Mouse (Mus musculus) spleen, postnatal 36 days (tissue): ENCODE data around the gene Gpr107.
"Not testable (repeated sequence)": the region's sequence is repeated elsewhere in the genome, so short reads cannot be mapped to it uniquely, and the experiment has no call there.

Source experiments
- DNase-seq, 2 experiments: peaks; one replicate each; pipeline ENCODE4 v3.0.0; 2022; ENCODE audit warnings: low spot score in 2 of 2, mixed read lengths in 1 of 2

Gene Gpr107

GRCm38 (mm10) chr2:31156846-31157245, 4.7 kb downstream of the Gpr107 start:
- no peak for DNase-seq

- DNase-seq, result no peak
Observed at GRCm38 (mm10) chr2:31160147-31160920, 8.2 kb downstream of the Gpr107 start.

GRCm38 (mm10) chr2:31161620-31162019, 9.5 kb downstream of the Gpr107 start:
- no peak for DNase-seq

GRCm38 (mm10) chr2:31163361-31164118, 11.4 kb downstream of the Gpr107 start:
- DNase-seq, result no peak

- peak; percentile 36 to 51 for DNase-seq
Observed at GRCm38 (mm10) chr2:31164841-31165455, 12.8 kb downstream of the Gpr107 start.

- peak; percentile 50 to 54 for DNase-seq
Observed at GRCm38 (mm10) chr2:31165529-31165928, 13.4 kb downstream of the Gpr107 start.

GRCm38 (mm10) chr2:31167571-31167970, 15.5 kb downstream of the Gpr107 start:
- DNase-seq, result not testable (repeated sequence)

- no peak for DNase-seq
Observed at GRCm38 (mm10) chr2:31169001-31169400, 16.9 kb downstream of the Gpr107 start.

- no peak for DNase-seq
Observed at GRCm38 (mm10) chr2:31170164-31170563, 18.0 kb downstream of the Gpr107 start.

GRCm38 (mm10) chr2:31172001-31172400, 19.9 kb downstream of the Gpr107 start:
- peak in 1 of 2 experiments; percentile 32 for DNase-seq

GRCm38 (mm10) chr2:31172536-31172935, 20.4 kb downstream of the Gpr107 start:
- DNase-seq, result no peak

GRCm38 (mm10) chr2:31173290-31173689, 21.2 kb downstream of the Gpr107 start:
- DNase-seq, result no peak

- DNase-seq, result not testable (repeated sequence)
Observed at GRCm38 (mm10) chr2:31178593-31178992, 26.5 kb downstream of the Gpr107 start.

GRCm38 (mm10) chr2:31179471-31179870, 27.4 kb downstream of the Gpr107 start:
- DNase-seq, result no peak

GRCm38 (mm10) chr2:31180081-31180551, 28.0 kb downstream of the Gpr107 start:
- DNase-seq, result no peak

GRCm38 (mm10) chr2:31182786-31183330, 30.7 kb downstream of the Gpr107 start:
- no peak for DNase-seq

GRCm38 (mm10) chr2:31183830-31184229, 31.7 kb downstream of the Gpr107 start:
- DNase-seq, result no peak

- DNase-seq, result no peak
Observed at GRCm38 (mm10) chr2:31188691-31189090, 36.6 kb downstream of the Gpr107 start.

GRCm38 (mm10) chr2:31189654-31190053, 37.5 kb downstream of the Gpr107 start:
- DNase-seq, result no peak

- DNase-seq, result no peak
Observed at GRCm38 (mm10) chr2:31191765-31192164, 39.6 kb downstream of the Gpr107 start.

GRCm38 (mm10) chr2:31194356-31195021, 42.4 kb downstream of the Gpr107 start:
- peak; percentile 24 to 36 for DNase-seq
